Mouse (Mus musculus): ENCODE results near the gene Stox2. TPM values are rescaled to one million over a fixed set of nuclear protein-coding genes. Genes with fewer than 3 reads are reported as not detected.

Gene Stox2
- polyA plus RNA-seq, 1 experiment from 2014 or later: 0.54 TPM

DNA sequence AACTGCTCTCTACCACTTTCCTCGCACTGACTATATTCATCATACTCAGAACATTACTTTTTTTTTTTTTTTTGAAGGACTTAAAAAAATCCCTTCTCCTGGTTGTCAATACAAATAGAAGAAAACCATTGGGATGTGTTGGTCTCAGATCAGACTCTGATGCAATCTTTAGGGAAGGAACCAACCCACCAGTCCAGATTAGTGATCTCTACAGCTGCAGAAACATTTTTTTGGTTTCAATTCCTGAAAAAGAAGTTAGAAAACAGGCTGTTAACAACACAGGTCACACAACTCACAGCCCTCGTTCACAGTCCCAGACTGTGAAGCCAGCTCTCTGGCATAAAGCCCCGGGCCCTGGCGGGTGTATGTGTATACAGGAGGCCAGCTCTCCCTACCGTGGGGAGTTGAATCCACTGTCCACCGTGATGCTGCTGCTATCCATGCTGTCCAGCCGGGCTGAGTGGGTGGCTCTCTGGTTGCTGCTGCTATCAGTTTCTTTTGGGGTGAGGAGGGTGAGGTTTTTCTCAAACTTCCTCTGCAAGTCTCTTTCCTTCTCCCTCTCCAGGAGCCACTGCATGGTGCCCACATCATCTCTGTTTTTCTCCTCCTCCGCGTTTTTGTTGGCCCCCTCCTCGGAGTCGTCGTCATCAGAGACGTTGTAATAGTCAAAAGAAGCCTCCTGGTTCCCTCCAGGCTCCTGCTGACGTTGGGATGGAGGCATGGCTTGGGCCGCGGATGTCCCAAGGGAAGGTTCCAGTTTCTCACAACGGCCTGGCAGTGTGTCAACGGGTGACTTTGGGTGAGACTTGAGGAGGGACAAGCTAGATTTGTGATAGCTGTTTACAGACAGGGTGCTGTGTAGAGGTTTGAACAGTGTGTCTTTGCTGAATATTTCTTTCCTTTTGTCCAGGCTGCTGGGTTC, 254.5 kb downstream of the Stox2 start:
- Histone ChIP-seq H3K27me3 (ENCODE audit: insufficient read depth, low read length) (no peaks in the 10 kb centered on the region), H3K27ac (ENCODE audit: low read depth) (no peak overlapping the region), H3K4me2 (ENCODE audit: low read depth, low read length) (no peak overlapping the region), H3K9me3 (ENCODE audit: low read length) (no peaks in the 10 kb centered on the region), H3K9ac (replicated peaks) (no peak overlapping the region), H3K36me3 (replicated peaks; ENCODE audit: insufficient read depth, low read length) (no peaks in the 10 kb centered on the region; the same call in 1 of the 2 replicates), H3K4me1 (ENCODE audit: insufficient read depth) (no peaks in the 10 kb centered on the region), H3K4me3 (ENCODE audit: low read depth, low read length) (no peak overlapping the region)
- no peak for TF ChIP-seq EP300 (IDR thresholded peaks at IDR 0.05; ENCODE audit: low read depth)
- TF ChIP-seq CTCF (IDR thresholded peaks at IDR 0.05; ENCODE audit: low read depth): no peak
- 78% methylated on average over 18 of the region's 18 CpGs for WGBS (ENCODE audit: insufficient replicate concordance)
- no peak for DNase-seq
- ATAC-seq: no peak

GRCm38 (mm10) chr8:47185396-47185795, 260.8 kb downstream of the Stox2 start:
- Histone ChIP-seq H3K27me3 (ENCODE audit: insufficient read depth, low read length) (no peaks in the 10 kb centered on the region), H3K4me1 (ENCODE audit: insufficient read depth) (no peaks in the 10 kb centered on the region), H3K9me3 (ENCODE audit: low read length) (no peaks in the 10 kb centered on the region), H3K4me3 (ENCODE audit: low read depth, low read length) (no peak overlapping the region), H3K27ac (ENCODE audit: low read depth) (no peak overlapping the region), H3K36me3 (replicated peaks; ENCODE audit: insufficient read depth, low read length) (no peaks in the 10 kb centered on the region), H3K4me2 (ENCODE audit: low read depth, low read length) (no peak overlapping the region), H3K9ac (replicated peaks) (no peak overlapping the region)
- TF ChIP-seq CTCF (IDR thresholded peaks at IDR 0.05; ENCODE audit: low read depth) (no peak), EP300 (IDR thresholded peaks at IDR 0.05; ENCODE audit: low read depth) (no peak)
- WGBS (ENCODE audit: insufficient replicate concordance): 79% methylated on average over 6 of the region's 6 CpGs
- no peak for ATAC-seq
- no peak for DNase-seq

GRCm38 (mm10) chr8:47182771-47183558, 263.2 kb downstream of the Stox2 start:
- ATAC-seq (no peak), DNase-seq (no peak)
- Histone ChIP-seq H3K36me3 (replicated peaks; ENCODE audit: insufficient read depth, low read length) (no peaks in the 10 kb centered on the region), H3K4me1 (ENCODE audit: insufficient read depth) (no peaks in the 10 kb centered on the region), H3K27me3 (ENCODE audit: insufficient read depth, low read length) (no peaks in the 10 kb centered on the region), H3K9ac (replicated peaks) (no peak overlapping the region), H3K4me3 (ENCODE audit: low read depth, low read length) (no peak overlapping the region), H3K9me3 (ENCODE audit: low read length) (no peaks in the 10 kb centered on the region), H3K27ac (ENCODE audit: low read depth) (no peak overlapping the region), H3K4me2 (ENCODE audit: low read depth, low read length) (no peak overlapping the region)
- TF ChIP-seq EP300 (IDR thresholded peaks at IDR 0.05; ENCODE audit: low read depth) (no peak), CTCF (IDR thresholded peaks at IDR 0.05; ENCODE audit: low read depth) (no peak)
- 77% methylated on average over 6 of the region's 6 CpGs for WGBS (ENCODE audit: insufficient replicate concordance)

GRCm38 (mm10) chr8:47182292-47182691, 263.9 kb downstream of the Stox2 start:
- Histone ChIP-seq H3K27me3 (ENCODE audit: insufficient read depth, low read length) (no peaks in the 10 kb centered on the region), H3K4me1 (ENCODE audit: insufficient read depth) (no peaks in the 10 kb centered on the region), H3K27ac (ENCODE audit: low read depth) (no peak overlapping the region), H3K9ac (replicated peaks) (no peak overlapping the region), H3K4me3 (ENCODE audit: low read depth, low read length) (no peak overlapping the region), H3K4me2 (ENCODE audit: low read depth, low read length) (no peak overlapping the region), H3K36me3 (replicated peaks; ENCODE audit: insufficient read depth, low read length) (no peaks in the 10 kb centered on the region), H3K9me3 (ENCODE audit: low read length) (no peaks in the 10 kb centered on the region)
- ATAC-seq (no peak), DNase-seq (no peak)
- TF ChIP-seq EP300 (IDR thresholded peaks at IDR 0.05; ENCODE audit: low read depth) (no peak), CTCF (IDR thresholded peaks at IDR 0.05; ENCODE audit: low read depth) (no peak)
- WGBS (ENCODE audit: insufficient replicate concordance): 82% methylated on average over 4 of the region's 4 CpGs

DNA sequence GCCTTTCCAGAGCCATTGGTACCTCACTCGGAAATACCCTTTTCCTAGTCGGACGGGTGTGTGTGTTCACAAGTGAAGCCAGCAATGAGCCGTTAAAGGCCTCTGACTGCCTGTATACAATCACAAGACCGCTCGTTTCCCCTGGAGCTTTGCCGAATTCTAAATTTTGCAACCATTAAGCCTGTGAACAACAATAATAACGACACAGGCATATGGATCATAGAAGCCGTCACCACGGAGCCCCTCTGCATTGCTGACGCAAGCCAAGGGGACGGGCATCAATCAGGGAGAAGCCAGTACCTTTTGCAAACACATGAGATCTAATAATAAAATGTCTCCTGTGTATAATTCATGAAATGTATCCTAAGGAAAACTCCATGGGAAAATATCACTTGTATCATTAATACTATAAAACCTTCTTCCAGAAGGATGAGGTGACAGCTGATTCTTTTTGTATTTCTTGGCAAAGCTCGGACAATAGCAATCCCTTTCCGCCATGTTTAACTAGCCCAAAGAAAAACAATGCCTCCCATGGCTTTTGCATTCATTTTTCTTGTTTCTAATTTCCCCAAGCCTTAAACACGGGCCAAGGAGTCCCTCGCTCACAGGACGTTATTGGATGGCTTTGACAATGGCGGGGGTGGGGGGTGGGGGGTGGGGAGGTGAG, 265.0 kb downstream of the Stox2 start:
- TF ChIP-seq EP300 (IDR thresholded peaks at IDR 0.05; ENCODE audit: low read depth) (no peak), CTCF (IDR thresholded peaks at IDR 0.05; ENCODE audit: low read depth) (no peak)

GRCm38 (mm10) chr8:47180181-47180580, 266.0 kb downstream of the Stox2 start:
- Histone ChIP-seq H3K27me3 (ENCODE audit: insufficient read depth, low read length) (no peaks in the 10 kb centered on the region), H3K27ac (ENCODE audit: low read depth) (no peak overlapping the region), H3K4me1 (ENCODE audit: insufficient read depth) (no peaks in the 10 kb centered on the region), H3K4me2 (ENCODE audit: low read depth, low read length) (no peak overlapping the region), H3K4me3 (ENCODE audit: low read depth, low read length) (no peak overlapping the region), H3K36me3 (replicated peaks; ENCODE audit: insufficient read depth, low read length) (no peaks in the 10 kb centered on the region), H3K9me3 (ENCODE audit: low read length) (no peaks in the 10 kb centered on the region), H3K9ac (replicated peaks) (no peak overlapping the region)
- TF ChIP-seq EP300 (IDR thresholded peaks at IDR 0.05; ENCODE audit: low read depth) (no peak), CTCF (IDR thresholded peaks at IDR 0.05; ENCODE audit: low read depth) (no peak)
- WGBS (ENCODE audit: insufficient replicate concordance): 77% methylated on average over 5 of the region's 5 CpGs
- DNase-seq (no peak), ATAC-seq (no peak)

More for the DNA sequence above, 265.0 kb downstream of the Stox2 start:
- H3K27me3 ChIP-seq (ENCODE audit: insufficient read depth, low read length): no peaks in the 10 kb centered on the region
- H3K4me2 ChIP-seq (ENCODE audit: low read depth, low read length): no peak overlapping the region
- H3K27ac ChIP-seq (ENCODE audit: low read depth): no peak overlapping the region
- H3K36me3 ChIP-seq (replicated peaks; ENCODE audit: insufficient read depth, low read length): no peaks in the 10 kb centered on the region
- 80% methylated on average over 18 of the region's 18 CpGs for WGBS (ENCODE audit: insufficient replicate concordance)
- H3K4me3 ChIP-seq (ENCODE audit: low read depth, low read length): no peak overlapping the region
- H3K4me1 ChIP-seq (ENCODE audit: insufficient read depth): no peaks in the 10 kb centered on the region
- DNase-seq: no peak
- no peak overlapping the region for H3K9ac ChIP-seq (replicated peaks)
- no peak for ATAC-seq
- no peaks in the 10 kb centered on the region for H3K9me3 ChIP-seq (ENCODE audit: low read length)

Measured in liver, postnatal 0 days (tissue).